Mouse (Mus musculus): ENCODE measurements around the gene Mboat1.

Gene Mboat1

GRCm38 (mm10) chr13:30185959-30186358, 49.7 kb downstream of the Mboat1 start:
- peak; percentile 88 for ATAC-seq (ENCODE audit: low TSS enrichment)

DNA sequence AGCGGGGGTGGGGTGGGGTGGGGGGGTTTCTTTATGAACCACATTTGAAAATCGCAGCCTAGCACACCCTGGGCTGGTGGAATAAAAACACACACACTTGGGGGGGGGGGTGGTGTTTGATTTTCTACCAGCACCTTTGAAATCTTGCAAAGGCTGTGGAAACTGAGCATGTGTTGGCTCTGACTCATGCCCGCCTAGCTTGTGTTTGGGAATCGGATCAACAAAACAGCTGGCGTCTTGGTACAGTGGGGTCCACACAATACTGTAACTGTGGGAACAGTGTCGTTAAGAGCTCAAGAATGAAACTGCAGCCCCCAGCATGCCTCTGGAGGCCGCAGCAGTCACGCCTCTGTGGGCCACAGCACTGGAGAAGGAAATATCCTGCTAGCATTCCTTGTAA, 50.2 kb downstream of the Mboat1 start:
- peak; percentile 86 for ATAC-seq (ENCODE audit: low TSS enrichment)

GRCm38 (mm10) chr13:30192031-30192716, 55.9 kb downstream of the Mboat1 start:
- ATAC-seq (ENCODE audit: low TSS enrichment), result no peak

GRCm38 (mm10) chr13:30193363-30193762, 57.1 kb downstream of the Mboat1 start:
- ATAC-seq (ENCODE audit: low TSS enrichment), result no peak

DNA sequence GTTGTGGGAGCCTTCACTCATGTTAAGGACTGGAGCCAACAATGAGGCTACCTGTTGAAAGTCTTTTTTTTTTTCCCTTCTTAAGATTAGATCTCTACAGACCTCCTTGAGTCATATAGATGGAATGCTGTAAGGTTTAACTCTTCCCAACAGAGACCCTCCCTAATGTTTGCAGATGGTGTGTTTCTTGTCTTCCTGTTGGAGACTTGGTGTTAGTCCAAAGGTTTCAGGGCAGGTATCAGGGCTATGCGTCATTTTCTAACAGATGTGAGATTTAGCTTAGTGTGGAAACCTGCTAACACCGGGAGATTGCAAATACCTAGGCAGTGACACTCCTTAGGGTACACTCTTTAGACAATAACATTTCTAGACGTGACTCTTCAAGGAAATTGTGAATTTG, 58.5 kb downstream of the Mboat1 start:
- no peak for ATAC-seq (ENCODE audit: low TSS enrichment)

DNA sequence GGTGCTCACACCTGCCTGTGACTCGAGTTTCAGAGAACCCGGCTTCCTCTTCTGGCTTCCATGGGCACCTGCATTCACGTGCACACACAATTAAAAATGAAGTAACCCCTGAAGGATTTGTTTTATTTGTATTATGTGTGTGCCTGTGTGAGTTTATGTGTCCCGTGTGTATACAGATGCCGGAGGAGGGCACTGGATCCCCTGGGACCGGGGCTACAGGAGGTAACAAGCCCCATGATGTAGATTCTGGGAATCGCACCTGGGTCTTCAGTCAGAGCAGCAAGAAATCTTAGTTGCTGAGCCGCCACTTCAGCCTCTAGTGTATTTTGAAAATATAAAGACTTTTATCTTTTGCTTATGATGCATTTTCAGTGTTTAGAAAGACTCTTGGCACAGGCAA, 60.4 kb downstream of the Mboat1 start:
- ATAC-seq (ENCODE audit: low TSS enrichment), result no peak

DNA sequence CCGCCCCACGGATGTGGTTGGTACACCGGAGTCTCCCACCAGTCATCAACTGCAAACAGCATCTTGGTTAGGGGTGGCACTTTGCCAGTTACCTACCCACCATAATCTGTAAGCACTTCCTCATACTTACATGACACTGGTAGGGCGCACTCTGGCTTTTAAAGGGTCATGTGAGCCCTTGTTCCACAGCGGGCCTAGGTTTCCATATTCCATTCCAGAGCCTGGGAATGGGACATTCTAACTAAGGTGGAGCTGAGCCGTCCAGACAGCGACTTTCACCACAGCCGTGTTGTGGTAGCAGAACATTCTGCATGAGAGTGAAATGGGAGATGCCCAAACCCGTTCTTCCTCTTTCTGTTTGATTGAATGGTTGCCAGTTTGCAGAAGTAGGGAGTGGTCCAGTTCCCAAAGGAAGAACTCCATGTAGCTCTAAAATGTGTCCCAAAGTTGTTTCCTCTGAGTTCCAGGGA, 61.8 kb downstream of the Mboat1 start:
- ATAC-seq (ENCODE audit: low TSS enrichment), result no peak

DNA sequence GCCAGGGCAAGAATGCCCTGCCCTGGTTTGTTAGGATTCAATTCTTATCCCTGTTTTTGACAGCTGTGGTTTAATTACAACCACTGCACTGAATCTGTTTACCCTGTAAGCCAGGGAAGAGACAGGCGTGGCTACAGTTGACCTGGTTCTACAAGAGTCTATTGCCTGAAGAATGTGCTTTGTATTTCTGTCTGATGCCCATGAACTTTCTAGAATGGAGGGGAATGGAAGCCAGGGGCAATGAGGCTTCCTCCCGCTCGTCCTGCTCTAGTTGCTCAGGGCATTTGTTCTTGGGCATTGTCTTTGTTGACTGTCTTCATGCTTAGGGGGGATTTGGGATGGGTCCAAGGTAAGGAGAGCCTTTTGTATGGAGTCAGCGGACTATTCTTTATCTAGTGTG, 63.5 kb downstream of the Mboat1 start:
- no peak for ATAC-seq (ENCODE audit: low TSS enrichment)

DNA sequence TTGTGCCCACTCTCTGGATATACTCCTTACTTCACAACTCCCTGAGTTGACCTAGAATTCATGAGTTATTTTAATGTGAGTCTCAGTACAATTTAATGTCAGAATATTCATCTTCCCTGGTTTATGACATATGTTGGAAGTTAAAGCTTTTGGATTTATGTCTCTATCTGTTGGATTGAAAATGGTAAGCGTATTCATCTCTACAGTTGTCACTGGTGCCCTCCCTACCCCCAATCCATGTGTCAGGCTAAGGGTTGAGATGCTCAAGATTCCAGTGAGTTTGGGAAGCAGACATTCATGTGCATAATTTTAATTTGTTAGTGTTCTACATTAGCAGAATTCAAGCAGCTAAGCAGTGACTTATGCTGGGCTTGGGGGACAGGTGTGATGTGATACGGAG, 64.4 kb downstream of the Mboat1 start:
- ATAC-seq (ENCODE audit: low TSS enrichment), result peak; percentile 80

- no peak for ATAC-seq (ENCODE audit: low TSS enrichment)
Measured at GRCm38 (mm10) chr13:30203018-30203417, 66.7 kb downstream of the Mboat1 start.

- no peak for ATAC-seq (ENCODE audit: low TSS enrichment)
Measured at GRCm38 (mm10) chr13:30208176-30208575, 71.9 kb downstream of the Mboat1 start.

- ATAC-seq (ENCODE audit: low TSS enrichment), result no peak
Measured at GRCm38 (mm10) chr13:30213276-30213675, 77.0 kb downstream of the Mboat1 start.

DNA sequence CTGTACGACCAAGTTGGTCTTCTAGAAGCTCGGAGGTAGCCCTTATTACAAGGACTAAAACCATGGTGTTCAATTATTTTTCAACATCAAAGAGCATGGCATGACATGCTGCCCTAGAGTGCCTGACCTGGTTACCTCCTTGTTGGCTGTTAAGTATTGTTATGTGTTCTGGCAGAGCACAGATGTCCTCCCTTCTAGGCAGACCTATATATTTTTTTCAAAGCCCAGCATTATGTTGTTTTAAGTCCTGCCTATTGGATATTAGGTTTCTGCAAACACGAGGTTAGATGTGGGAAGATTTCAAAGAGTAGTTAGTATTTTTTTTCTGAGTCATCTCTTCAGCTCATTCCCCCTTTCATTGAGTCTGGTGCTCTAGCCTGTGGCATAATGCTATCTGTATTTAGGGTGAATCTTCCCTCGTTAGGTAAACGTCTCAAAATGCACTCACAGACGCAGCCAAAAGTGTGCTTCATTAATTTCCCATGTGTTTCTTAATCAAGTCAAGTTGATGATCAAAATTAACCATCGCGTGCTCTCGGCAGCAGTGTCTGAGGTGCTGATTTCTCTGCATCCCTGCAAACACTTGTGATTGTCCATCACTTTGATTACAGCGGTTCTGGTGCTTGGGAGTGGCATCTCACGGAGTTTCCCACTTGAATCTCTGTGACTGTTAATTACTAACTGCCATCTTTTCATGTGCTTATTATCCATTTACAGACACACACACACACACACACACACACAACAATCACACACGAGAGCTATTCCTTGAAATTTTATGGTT, 81.5 kb downstream of the Mboat1 start:
- ATAC-seq (ENCODE audit: low TSS enrichment), result no peak

DNA sequence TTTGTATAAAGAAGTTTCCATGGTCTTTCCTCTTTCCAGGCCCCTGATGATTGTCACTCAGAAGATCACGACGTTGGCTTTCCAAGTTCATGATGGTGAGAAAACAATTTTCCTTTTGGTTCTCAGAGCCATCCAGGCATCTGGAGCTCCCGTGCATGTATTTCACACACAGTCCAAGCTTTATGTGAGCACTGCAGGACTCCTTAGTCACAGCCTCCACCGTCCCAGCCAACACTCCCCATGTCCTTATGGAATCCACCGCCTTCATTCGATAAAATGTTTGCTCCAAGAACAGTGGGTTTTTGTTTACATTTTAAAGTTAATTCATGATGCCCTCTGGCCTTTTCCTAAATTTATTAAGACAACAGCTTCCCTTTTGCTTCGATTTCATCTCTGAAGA, 83.3 kb downstream of the Mboat1 start:
- no peak for ATAC-seq (ENCODE audit: low TSS enrichment)

- no peak for ATAC-seq (ENCODE audit: low TSS enrichment)
Measured at GRCm38 (mm10) chr13:30221316-30221715, 85.0 kb downstream of the Mboat1 start.

GRCm38 (mm10) chr13:30224114-30224513, 87.8 kb downstream of the Mboat1 start:
- ATAC-seq (ENCODE audit: low TSS enrichment), result no peak

DNA sequence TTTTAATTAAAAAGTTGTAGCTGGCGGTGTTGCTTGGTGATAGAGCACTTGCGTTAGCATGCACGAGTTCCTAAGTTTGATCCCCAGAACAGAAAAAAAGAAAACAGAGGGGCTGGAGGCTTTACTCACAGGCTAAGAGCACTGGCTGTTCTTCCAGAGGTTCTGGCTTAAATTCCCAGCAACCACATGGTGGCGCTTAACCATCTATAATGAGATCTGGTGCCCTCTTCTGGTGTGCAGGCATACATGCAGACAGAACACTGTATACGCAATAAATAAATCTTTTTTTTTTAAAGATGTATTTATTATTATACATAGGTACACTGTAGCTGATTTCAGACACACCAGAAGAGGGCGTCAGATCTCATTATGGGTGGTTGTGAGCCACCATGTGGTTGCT, 88.4 kb downstream of the Mboat1 start:
- no peak for ATAC-seq (ENCODE audit: low TSS enrichment)

DNA sequence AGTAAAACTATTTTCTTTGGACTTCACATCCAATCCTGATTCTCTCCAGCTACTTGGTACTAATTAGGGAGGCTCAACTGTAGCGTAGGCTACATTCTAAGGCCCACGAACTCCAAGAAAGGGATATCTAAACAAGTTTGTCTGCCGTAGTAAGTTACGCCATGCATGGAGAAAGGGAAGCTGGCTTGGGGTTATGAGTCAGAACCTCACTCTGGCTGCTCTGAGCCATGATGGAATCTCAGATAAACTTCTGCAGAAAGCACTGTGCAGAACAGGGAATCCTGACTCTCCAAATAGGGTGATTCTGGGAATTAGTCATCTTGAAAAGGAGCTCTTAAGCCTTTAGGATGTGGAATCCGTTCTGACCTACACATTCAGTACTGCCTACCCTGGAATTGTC, 92.5 kb downstream of the Mboat1 start:
- ATAC-seq (ENCODE audit: low TSS enrichment), result no peak

GRCm38 (mm10) chr13:30229625-30230139, 93.4 kb downstream of the Mboat1 start:
- peak; percentile 32; the same call in 1 of the 2 replicates for ATAC-seq (ENCODE audit: low TSS enrichment)

DNA sequence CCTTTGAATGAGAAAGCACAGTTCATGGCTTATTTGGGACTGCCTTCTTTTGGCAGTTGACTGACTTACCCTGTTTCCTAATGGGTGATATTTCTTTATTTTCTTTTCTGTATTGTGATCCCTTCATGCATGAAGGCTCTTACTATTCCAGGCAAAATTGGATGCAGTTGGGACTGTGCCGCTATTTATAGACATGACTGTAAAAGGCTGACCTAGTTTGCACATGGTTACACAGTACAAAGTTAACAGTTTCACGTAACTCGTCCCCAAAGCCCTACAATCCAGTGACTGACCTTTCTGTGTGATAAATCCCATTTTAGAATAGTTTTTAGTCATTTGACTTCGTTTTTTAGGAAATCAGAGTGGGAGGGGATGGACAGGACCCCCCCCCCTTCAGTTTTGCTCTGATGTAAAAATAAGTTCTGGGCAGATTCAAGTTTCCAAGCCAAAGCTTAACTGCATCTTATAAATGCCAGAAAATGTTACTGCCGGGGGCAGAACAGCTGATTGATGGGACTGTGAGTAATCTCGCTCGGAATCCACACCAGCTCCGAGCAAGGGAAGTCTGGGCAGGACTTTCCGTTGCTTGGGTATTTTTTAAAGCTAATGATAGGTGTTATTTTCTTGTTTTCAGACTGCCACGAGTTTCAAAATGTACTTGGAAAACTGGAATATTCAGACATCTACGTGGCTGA, 98.9 kb downstream of the Mboat1 start:
- ATAC-seq (ENCODE audit: low TSS enrichment), result peak; percentile 91

DNA sequence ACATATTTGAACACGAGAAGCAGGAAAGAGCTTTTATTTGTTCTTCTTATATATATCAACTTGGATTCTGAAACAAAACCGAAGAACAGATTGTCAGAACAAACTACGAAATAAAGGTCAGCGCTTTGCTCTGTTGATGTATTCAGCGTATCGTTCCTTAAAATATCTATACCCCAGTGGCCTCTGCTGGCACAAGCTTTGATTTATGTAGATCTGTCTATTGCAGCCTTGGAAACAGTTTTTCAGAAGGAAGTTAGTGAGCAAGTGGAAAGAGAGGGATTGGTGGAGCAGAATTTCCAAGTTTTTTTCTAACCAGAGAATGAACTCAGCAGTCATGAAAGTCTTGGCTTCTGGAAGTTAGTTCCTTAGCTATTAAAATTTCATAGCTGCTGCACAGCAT, 103.1 kb downstream of the Mboat1 start:
- ATAC-seq (ENCODE audit: low TSS enrichment), result no peak

- no peak for ATAC-seq (ENCODE audit: low TSS enrichment)
Measured at GRCm38 (mm10) chr13:30245573-30245972, 109.3 kb downstream of the Mboat1 start.
